Mouse (Mus musculus) MN1 (cell line): ENCODE data around the gene Mcf2l.
A peak's percentile ranks its signal among the peaks of the same experiment; 100 is the strongest.

ENCODE experiments used
- DNase-seq: peaks from one replicate; pipeline ENCODE4 v3.0.0-alpha.2; 2016; ENCODE audit warnings: low spot score

Gene Mcf2l

GRCm38 (mm10) chr8:12951051-12951630, 77.5 kb downstream of the Mcf2l start:
- DNase-seq: no peak

GRCm38 (mm10) chr8:12952699-12953098, 79.1 kb downstream of the Mcf2l start:
- DNase-seq: no peak

DNA sequence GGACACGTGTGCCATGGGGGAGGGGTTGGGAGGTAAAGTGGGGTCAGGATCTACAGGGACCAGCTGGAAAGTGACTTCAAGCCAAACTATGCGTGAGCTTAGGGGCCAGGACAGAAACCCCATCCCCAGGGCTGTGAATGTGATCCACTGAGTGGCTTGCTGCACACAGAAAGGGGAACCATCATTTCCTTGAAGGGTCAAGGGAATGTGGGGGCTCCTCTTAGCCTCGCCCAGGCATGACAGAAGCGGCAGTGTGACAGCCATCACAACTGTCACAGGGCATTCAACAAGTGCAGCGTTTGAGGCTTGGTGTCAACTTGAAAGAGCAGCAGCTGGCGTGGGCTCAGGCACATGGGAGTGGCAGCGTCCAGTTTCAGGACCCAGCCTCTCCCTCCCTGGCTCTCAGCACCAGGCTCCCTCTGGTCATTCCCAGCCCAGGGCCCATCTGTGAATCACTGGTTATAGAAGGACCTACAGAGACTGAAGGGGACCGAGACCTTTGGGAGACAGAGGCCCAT, 81.8 kb downstream of the Mcf2l start:
- no peak for DNase-seq

- no peak for DNase-seq
These were observed 82.3 kb downstream of the Mcf2l start for GRCm38 (mm10) chr8:12955880-12956279.

DNA sequence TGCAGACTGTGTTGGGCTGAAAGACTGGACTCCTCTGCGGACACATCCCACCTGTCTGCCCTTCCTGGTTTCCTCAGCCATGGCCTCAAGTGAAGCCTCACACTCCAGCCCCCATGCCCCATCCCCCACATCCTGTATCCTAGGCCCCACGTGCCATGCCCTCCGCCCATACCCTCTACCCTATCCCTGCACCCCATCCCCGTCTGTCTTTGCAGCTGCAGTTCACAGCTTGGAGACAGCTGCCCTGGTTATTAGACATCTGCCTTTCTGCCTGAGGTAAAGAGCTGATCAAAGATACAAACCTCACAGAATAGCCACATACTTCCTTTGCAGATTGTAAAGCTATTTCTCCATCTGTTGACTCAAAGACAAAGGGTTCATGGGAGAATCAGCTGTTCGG, 83.3 kb downstream of the Mcf2l start:
- no peak for DNase-seq

GRCm38 (mm10) chr8:12957419-12957818, 83.8 kb downstream of the Mcf2l start:
- no peak for DNase-seq

DNA sequence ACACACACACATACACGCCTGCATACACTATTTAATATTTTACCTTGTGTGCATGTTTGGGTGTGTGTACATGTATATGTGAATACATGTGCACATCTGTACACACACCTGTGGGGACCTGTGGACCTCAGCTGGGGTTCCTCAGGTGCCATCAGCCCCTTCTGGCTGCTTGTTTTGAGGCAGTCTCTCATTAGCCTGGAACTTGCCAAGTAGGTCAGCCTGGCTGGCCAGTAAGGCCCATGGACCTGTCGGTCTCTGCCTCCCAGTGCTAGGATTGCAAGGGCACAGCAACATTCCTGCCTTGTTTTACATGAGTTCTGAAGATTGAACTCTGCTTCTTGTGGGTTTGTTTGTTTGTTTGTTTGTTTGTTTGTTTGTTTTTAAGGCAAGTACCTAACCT, 87.0 kb downstream of the Mcf2l start:
- DNase-seq: no peak

DNA sequence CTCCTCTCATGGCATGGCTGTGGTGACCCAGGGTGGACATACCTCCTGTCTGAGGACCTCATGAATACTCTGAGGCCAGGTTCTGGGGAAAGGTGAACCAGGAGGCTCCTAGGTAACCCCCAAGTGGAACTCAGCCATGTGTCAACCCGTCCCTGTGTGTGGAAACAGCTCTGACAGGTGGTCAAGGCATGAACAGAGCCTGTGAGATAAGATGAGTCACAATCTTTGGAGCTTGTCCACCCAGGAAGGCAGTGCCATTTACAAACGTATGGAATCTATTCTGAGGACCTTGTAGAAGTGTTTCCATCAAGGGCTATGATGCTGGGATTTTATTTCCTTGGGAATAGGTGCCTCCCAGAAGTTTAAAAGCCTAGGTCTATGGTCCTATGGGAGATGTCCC, 87.6 kb downstream of the Mcf2l start:
- no peak for DNase-seq

GRCm38 (mm10) chr8:12961821-12962534, 88.4 kb downstream of the Mcf2l start:
- no peak for DNase-seq

DNA sequence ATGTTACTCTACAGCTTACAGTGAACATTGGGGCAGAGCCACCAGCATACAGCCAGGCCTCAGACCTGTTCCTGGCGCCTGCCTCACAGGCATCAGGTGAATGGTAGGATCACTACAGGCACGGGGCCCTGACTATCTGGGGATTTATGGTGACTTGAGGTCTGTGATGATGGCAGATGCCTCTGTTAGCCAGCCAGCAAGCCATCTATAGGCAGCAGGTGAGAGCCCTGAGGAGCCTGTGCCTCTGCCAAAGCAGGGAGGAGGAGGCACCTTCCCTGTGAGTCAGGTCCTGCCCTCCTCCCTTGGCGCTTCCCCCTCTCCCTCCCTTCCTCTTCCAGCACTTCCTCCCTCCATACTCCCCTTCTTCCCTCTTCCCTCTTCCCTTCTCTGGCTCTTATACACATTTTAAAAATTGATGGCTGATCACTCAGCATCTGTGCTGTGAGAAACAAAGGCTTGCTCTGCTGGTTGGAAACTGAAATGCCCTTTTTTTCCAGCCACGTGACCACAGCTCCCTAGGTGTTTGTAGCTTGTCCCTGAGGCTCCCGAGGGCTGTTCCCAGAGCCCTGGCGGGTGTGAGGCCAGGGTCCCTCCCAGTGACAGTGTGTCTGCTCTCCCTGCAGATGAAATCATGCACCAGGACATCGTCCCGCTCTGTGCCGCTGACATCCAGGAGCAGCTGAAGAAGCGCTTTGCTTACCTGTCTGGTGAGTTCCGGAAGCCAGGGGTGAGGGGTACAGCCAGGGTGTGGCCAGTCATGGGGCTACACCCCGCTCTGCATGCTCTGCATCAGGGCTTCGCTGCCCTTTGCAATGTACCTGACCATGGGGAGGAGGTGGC, 89.2 kb downstream of the Mcf2l start:
- DNase-seq: no peak

DNA sequence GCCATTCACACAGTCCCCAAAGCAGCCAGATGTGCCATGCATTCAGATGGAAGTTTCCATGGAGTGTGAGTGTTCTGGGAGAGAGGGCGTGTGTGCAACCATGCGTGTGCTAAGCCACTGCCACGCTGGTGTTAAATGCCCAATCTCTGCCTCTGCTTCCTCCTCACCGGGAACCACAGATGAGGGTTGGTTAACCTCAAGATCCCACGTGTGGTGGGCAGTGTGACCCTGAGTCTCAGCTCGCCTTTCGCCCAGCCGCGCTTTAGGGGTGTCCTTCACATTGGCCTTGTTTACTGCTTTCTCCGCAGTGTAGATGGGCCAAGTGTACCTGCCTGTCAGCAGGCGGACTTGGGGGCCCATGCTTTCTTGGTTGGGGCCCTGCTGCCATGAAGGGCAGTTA, 102.7 kb downstream of the Mcf2l start:
- no peak for DNase-seq

GRCm38 (mm10) chr8:12976723-12977122, 103.1 kb downstream of the Mcf2l start:
- no peak for DNase-seq

DNA sequence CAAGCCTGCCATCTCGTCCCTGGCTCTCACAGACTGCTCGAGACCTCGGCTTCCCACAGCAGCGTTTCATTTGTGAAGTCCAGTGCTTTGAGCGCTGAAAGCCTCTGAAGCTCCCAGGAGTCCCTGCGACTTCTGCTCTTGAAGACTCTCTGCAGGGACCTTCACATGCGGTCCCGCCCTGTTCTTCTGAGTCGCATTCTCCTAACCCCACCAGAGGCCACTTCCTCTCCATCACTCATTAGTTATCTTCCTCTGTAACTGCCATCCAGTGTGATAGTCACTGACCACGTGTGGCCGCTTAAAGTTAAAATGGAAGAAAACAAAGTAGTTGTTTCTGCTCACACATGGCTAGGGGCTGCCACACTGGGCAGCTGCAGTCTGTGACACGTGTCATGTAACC, 103.7 kb downstream of the Mcf2l start:
- no peak for DNase-seq

DNA sequence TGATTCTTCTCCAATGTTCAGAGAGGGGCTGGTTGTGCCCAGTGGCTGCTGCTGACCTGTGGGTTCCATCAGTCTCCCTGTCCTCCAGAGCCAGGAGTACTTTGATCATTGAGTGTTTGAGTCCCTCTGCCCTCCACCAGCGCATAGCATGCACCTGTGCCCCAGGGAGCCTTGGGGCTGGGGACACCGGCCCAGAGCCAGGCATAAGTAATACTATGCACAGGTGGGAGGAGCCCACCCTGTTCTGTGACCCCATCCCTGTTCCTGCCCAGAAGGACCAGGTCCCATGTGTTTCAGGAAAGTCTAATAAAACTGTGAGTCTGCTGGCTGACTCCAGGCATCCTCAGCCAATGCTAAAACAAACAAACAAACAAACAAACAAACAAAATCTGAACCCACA, 104.7 kb downstream of the Mcf2l start:
- DNase-seq: no peak

DNA sequence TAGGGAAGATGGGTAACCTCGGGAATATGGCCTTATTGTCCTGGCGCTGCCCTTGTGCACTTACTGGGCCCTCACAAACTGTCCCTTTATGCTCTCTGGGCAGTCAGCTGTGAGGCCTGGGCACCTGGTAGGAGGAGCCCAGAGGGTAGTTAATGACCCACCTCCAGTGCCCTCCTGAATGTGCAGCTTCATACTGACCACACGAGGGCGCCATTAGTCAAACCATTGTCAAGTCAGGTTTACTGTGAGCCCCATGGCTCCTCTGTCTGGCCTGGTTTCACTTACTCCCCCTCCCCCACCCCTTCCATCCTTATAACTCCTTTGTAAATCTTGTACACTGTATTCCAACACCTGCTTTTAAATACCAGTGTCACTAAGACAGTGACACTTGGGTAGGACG, 105.1 kb downstream of the Mcf2l start:
- peak; percentile 76 for DNase-seq

- peak; percentile 60 for DNase-seq
These were observed 110.3 kb downstream of the Mcf2l start for GRCm38 (mm10) chr8:12983681-12984467.

- DNase-seq: no peak
These were observed 111.1 kb downstream of the Mcf2l start for GRCm38 (mm10) chr8:12984601-12985243.

- DNase-seq: no peak
These were observed 111.7 kb downstream of the Mcf2l start for GRCm38 (mm10) chr8:12985259-12985658.

DNA sequence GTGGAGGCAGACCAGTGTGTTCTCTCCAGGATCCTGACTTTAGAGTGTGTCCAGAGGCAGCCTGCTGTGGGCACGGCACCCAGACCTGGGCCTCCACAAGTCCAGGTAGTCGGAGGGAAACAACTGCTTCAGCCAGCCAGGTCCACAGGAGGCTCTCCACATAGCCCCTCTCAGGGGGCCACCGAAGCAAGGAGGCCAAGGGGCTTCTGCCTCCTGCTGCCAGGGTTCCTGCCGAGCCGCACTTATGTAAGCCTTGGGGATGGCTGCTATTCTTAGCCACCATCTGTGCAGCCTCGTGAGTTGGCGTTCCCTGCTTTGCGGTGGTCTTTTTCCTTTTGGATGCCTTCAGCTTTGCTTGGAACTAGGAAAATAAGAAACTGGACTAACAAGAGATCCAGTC, 114.0 kb downstream of the Mcf2l start:
- DNase-seq: no peak

DNA sequence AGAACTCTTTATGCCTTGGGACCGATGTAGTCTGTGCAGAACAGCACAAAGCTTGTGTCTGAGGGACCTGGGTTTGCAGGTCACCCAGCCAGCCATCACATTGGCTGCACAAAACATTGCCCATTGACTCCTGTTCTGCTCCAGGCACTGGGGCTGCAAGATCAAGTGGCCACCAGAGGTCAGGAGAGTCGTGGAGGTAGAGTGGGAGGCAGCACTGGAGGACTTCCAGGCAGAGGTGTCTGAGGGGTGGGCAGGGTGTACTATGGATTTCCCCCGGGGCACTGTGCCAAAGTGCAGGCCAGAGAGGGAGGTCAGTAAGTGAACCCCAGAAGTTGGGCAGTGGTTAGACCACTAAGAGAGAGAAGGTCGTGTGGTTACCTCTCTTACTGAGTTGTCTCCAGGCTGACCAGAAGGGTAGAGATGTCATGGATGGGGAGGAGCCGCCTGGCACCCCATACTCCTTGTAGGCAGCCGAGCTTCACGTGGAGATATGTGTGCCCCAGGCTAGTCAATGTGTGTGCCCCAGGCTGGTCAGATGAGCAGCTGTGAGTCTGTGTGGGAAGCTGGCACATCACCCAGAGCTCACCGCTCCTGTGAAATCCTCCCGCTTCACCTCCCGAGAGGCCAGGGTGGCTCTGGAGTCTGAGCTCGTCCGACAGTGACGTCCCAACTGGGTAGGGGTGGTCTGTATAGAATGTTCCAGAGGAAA, 115.3 kb downstream of the Mcf2l start:
- DNase-seq: no peak

DNA sequence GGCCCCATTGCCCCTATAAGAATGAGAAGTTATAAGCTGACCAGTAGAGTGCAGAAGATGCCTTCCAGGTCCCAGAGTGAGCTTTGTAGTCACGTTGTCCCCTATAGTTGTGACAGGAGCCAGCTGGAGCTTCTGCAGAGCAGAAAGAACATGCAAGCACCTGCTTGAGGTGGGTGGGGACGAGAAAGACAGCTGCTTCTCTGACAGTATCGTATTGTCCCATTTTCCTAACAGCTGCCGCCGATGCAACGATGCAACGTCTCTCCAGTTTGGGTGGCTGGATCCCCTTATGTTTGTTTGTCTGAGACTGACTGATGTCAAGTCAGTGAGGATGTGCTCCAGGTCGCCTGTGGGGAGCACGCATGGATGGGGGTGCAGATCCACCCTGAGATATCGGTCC, 117.8 kb downstream of the Mcf2l start:
- DNase-seq: no peak
